Mouse (Mus musculus) heart, adult 2 months (tissue): ENCODE measurements at regions not wholly inside any gene's neighbourhood (a gene's known extent, or its start where the extent isn't known, plus 50 kb on each side); places are given as distances from the start of the nearest gene placed in this dataset.

Experiments used
- CTCF ChIP-seq: fragments of 200-600 bp; IDR thresholded peaks from 2 replicates; pipeline ENCODE4 v1.8.1; 2022; ENCODE audit warnings: antibody characterized with exemption, mild to moderate bottlenecking, moderate library complexity
- EP300 ChIP-seq: fragments of 200-500 bp; IDR thresholded peaks from 2 replicates; pipeline ENCODE4 v1.6.1; 2011; ENCODE audit warnings: low read depth, low read length, control low read depth; ENCODE audit not compliant: insufficient read depth

DNA sequence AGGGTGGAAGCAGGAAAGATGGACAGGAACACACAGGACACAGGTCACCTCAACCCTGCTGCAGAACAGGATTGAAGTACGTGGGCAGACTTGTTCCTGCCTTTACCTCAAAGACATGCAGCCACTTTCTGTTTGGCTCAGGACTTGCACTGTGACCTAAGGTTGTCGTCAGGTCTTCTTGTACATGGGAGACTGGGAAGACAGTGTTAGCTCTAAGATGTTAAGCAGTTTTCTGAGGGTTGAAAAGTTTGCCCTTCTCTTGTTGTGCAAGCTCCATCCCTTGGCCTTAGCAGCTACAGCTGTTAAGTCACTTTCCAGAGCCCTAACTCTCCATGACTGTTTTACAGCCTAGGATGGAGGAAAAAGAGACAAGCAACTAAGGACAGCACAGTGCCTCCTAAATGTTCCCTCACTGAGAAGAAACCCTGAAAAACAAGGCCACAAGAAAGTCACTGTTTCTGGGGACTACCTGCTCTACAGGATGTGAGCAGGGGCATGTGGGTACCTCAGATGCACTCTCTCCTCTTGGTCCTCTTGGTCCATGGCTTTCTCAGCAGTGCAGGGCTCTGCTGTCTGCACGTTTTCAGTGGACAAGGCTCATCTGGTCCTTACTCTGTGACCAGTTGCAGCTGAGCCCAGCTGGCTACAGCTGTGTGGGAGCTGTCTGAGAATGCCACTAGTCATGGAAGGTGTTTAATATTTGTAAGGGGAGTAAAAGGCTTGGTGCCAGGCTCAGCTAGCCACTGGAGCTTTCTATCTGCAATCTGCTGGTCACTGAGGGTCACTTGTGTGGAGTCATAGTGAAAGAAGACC, 122.1 kb upstream of the Gm5148 start:
- TF ChIP-seq EP300 (peak; percentile 86; the same call in 1 of the 2 replicates), CTCF (no peak)
